Mouse (Mus musculus) heart, embryonic 13.5 days (tissue): ENCODE data around the gene Mcm7. TPM values are rescaled to one million over a fixed set of nuclear protein-coding genes. Genes with fewer than 3 reads are reported as not detected.
A peak's percentile ranks its signal among the peaks of the same experiment; 100 is the strongest.

Experiments used
- ATAC-seq: fragments of 200-750 bp; cut with Nextera tagmentation; 2 replicates; pipeline ENCODE4 v1.8.0; 2017; ENCODE audit warnings: moderate TSS enrichment; ENCODE audit not compliant: insufficient number of reproducible peaks, low FRiP score, low TSS enrichment; ENCODE audit errors: extremely low read depth
- H3K27ac ChIP-seq: fragments of 300-500 bp; sonication (generic); replicated peaks from 2 replicates; pipeline ENCODE4 v1.5.1; 2015; ENCODE audit warnings: moderate library complexity, mild to moderate bottlenecking, inconsistent platforms
- H3K27me3 ChIP-seq: fragments of 300-500 bp; sonication (generic); replicated peaks from 2 replicates; pipeline ENCODE4 v1.6.1; 2015; ENCODE audit warnings: mild to moderate bottlenecking, inconsistent platforms
- H3K36me3 ChIP-seq: fragments of 300-500 bp; sonication (generic); 2 replicates; pipeline ENCODE4 v1.6.1; 2015; ENCODE audit warnings: mild to moderate bottlenecking, inconsistent platforms
- H3K4me1 ChIP-seq: fragments of 300-500 bp; sonication (generic); 2 replicates; pipeline ENCODE4 v1.6.1; 2015; ENCODE audit warnings: inconsistent platforms
- H3K4me2 ChIP-seq: fragments of 300-500 bp; sonication (generic); 2 replicates; pipeline ENCODE4 v1.6.1; 2015; ENCODE audit warnings: inconsistent platforms, mild to moderate bottlenecking, moderate library complexity
- H3K4me3 ChIP-seq: fragments of 300-500 bp; sonication (generic); 2 replicates; pipeline ENCODE4 v1.5.1; 2015; ENCODE audit warnings: moderate library complexity, mild to moderate bottlenecking, inconsistent platforms
- H3K9ac ChIP-seq: fragments of 300-500 bp; sonication (generic); 2 replicates; pipeline ENCODE4 v1.6.1; 2015; ENCODE audit warnings: inconsistent platforms, mild to moderate bottlenecking, moderate library complexity
- H3K9me3 ChIP-seq: fragments of 300-500 bp; sonication (generic); 2 replicates; pipeline ENCODE4 v1.6.1; 2016; ENCODE audit warnings: inconsistent platforms
- WGBS: fragments of 180-500 bp; shearing (Covaris S2); methylation state at CpG from one replicate; pipeline ENCODE4 v1.1.7; 2015; ENCODE audit warnings: mixed read lengths; 5-methylcytosine and 5-hydroxymethylcytosine counted together
- polyA plus RNA-seq: library from polyadenylated mRNA; unstranded; fragments of >200 nt; fragmentation: Nextera tagmentation; extraction: Ambion mirVana; gene quantifications from 2 replicates; pipeline ENCODE4 v1.2.1, GENCODE M21; 2015

Gene Mcm7
- polyA plus RNA-seq, 1 experiment from 2014 or later: 123 TPM

GRCm38 (mm10) chr5:138187661-138188306 is 15.6 kb upstream of the Mcm7 start:
- H3K9me3 ChIP-seq: no peaks in the 10 kb centered on the region
- peaks cover 20% of the 10 kb centered on the region for H3K4me1 ChIP-seq
- WGBS: under 1% methylated on average over 10 of the region's 10 CpGs
- H3K4me2 ChIP-seq: peak overlapping the region; percentile 77
- ATAC-seq: peak; percentile 70
- peak overlapping the region; percentile 72 for H3K4me3 ChIP-seq
- H3K27me3 ChIP-seq: no peaks in the 10 kb centered on the region
- H3K27ac ChIP-seq: peak overlapping the region; percentile 74
- peaks cover 49% of the 10 kb centered on the region for H3K36me3 ChIP-seq
- peak overlapping the region; percentile 91 for H3K9ac ChIP-seq

GRCm38 (mm10) chr5:138186950-138187638 is 14.9 kb upstream of the Mcm7 start, which contains the start of the genes Taf6 and Cnpy4:
Gene Taf6, minus strand, starts transcription at chr5:138187451.
Gene Cnpy4, plus strand, starts transcription at chr5:138187485.
- Histone ChIP-seq H3K9ac (peak within 1 kb of the TSS; percentile 91), H3K36me3 (peaks cover 49% of the 10 kb centered on the region), H3K4me2 (peak within 1 kb of the TSS; percentile 77), H3K9me3 (no peaks in the 10 kb centered on the region), H3K27ac (peak within 1 kb of the TSS; percentile 74), H3K27me3 (no peaks in the 10 kb centered on the region), H3K4me3 (peak within 1 kb of the TSS; percentile 72), H3K4me1 (peaks cover 20% of the 10 kb centered on the region)
- peak; percentile 69 for ATAC-seq
- under 1% methylated on average over 31 of the region's 31 CpGs for WGBS

- H3K9me3 ChIP-seq: no peaks in the 10 kb centered on the region
- no peak for ATAC-seq
- peak overlapping the region; percentile 73; the same call in 1 of the 2 replicates for H3K4me3 ChIP-seq
- no peak overlapping the region for H3K27ac ChIP-seq
- no peak overlapping the region for H3K9ac ChIP-seq
- peaks cover 27% of the 10 kb centered on the region for H3K4me1 ChIP-seq
- H3K4me2 ChIP-seq: peak overlapping the region; percentile 90
- H3K27me3 ChIP-seq: no peaks in the 10 kb centered on the region
- WGBS: 75% methylated on average over 3 of the region's 3 CpGs
- peaks cover 68% of the 10 kb centered on the region for H3K36me3 ChIP-seq
These were observed 995 bp upstream of the Mcm7 start for GRCm38 (mm10) chr5:138173217-138173616.

DNA sequence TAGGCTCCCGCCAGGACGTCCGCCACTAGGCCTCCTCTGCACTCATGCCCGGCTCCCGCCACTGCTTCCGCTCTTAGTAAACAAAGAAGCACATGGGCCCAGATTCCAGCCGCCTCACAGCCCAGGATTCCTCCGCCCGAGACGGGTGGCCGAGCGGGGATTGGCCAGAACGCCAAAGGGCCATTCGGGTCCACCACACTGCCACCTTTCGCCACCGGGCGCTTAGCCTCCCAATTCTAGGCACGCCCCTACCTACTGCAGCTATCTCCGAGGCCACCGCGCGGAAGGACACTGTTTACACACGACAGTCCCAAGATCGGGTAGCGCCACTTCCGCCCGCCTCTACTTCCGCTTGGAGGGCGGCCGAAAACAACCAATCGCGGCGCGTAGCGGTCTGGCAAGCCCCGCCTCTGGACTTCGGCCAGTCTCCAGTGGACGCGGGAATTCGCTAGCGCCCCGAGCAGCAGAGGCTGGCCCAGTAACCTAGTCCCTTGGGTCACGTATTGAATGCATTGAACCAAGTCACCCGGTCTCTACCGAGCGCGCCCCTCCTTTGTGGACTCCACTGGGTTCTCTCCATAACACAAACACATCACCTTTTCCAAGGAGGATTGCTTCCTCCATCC is 1.2 kb downstream of the Mcm7 start:
- peak overlapping the region; percentile 90 for H3K4me2 ChIP-seq
- ATAC-seq: peak; percentile 79
- under 1% methylated on average over 47 of the region's 47 CpGs for WGBS
- H3K27ac ChIP-seq: peak overlapping the region; percentile 95
- peak overlapping the region; percentile 73 for H3K4me3 ChIP-seq
- H3K9me3 ChIP-seq: no peaks in the 10 kb centered on the region
- H3K9ac ChIP-seq: peak overlapping the region; percentile 88
- peaks cover 27% of the 10 kb centered on the region for H3K4me1 ChIP-seq
- no peaks in the 10 kb centered on the region for H3K27me3 ChIP-seq
- H3K36me3 ChIP-seq: peaks cover 68% of the 10 kb centered on the region

- Histone ChIP-seq H3K9me3 (no peaks in the 10 kb centered on the region), H3K4me1 (peaks cover 29% of the 10 kb centered on the region), H3K4me2 (no peak overlapping the region), H3K9ac (no peak overlapping the region), H3K36me3 (peaks cover 78% of the 10 kb centered on the region), H3K27me3 (no peaks in the 10 kb centered on the region), H3K4me3 (no peak overlapping the region), H3K27ac (no peak overlapping the region)
- WGBS: 73% methylated on average over 8 of the region's 8 CpGs
- ATAC-seq: no peak
These were observed 6.6 kb downstream of the Mcm7 start for GRCm38 (mm10) chr5:138165594-138165993.

GRCm38 (mm10) chr5:138163610-138164009 is 8.6 kb downstream of the Mcm7 start:
- no peak overlapping the region for H3K4me3 ChIP-seq
- no peak for ATAC-seq
- peaks cover 21% of the 10 kb centered on the region for H3K4me1 ChIP-seq
- no peak overlapping the region for H3K27ac ChIP-seq
- WGBS: 75% methylated on average over 10 of the region's 10 CpGs
- no peaks in the 10 kb centered on the region for H3K9me3 ChIP-seq
- peaks cover 66% of the 10 kb centered on the region for H3K36me3 ChIP-seq
- H3K4me2 ChIP-seq: no peak overlapping the region
- no peaks in the 10 kb centered on the region for H3K27me3 ChIP-seq
- no peak overlapping the region for H3K9ac ChIP-seq

DNA sequence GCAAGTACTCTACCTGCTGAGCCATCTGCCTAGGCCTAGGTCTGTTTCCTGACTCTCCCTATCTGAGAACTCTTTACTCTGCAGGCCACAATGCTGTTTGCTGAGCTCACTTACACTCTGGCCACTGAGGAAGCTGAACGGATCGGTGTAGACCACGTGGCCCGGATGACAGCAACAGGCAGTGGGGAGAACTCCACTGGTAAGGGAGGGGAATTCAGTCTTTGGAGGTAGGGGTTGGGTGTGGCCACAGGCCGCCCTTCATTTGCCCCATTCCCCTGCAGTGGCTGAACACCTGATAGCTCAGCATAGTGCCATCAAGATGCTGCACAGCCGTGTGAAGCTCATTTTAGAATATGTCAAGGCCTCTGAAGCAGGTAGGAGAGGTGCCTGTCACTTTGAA is 9.2 kb downstream of the Mcm7 start:
- no peak overlapping the region for H3K4me3 ChIP-seq
- H3K9ac ChIP-seq: no peak overlapping the region
- H3K4me2 ChIP-seq: no peak overlapping the region
- peaks cover 21% of the 10 kb centered on the region for H3K4me1 ChIP-seq
- WGBS: 67% methylated on average over 6 of the region's 6 CpGs
- no peaks in the 10 kb centered on the region for H3K27me3 ChIP-seq
- peaks cover 60% of the 10 kb centered on the region for H3K36me3 ChIP-seq
- no peak overlapping the region for H3K27ac ChIP-seq
- no peak for ATAC-seq
- no peaks in the 10 kb centered on the region for H3K9me3 ChIP-seq

- H3K9me3 ChIP-seq: no peaks in the 10 kb centered on the region
- H3K4me2 ChIP-seq: peak within 1 kb of the TSS; percentile 87
- WGBS: 1% methylated on average over 42 of the region's 42 CpGs
- no peaks in the 10 kb centered on the region for H3K27me3 ChIP-seq
- peak within 1 kb of the TSS; percentile 79 for H3K27ac ChIP-seq
- H3K36me3 ChIP-seq: peaks cover 40% of the 10 kb centered on the region
- ATAC-seq: peak; percentile 87
- peak within 1 kb of the TSS; percentile 89 for H3K4me3 ChIP-seq
- H3K4me1 ChIP-seq: peaks cover 21% of the 10 kb centered on the region
- peak within 1 kb of the TSS; percentile 95 for H3K9ac ChIP-seq
These were observed 11.2 kb downstream of the Mcm7 start, which contains the start of gene Cops6 for GRCm38 (mm10) chr5:138160842-138161665. Gene Cops6, plus strand, starts transcription at chr5:138161071.

DNA sequence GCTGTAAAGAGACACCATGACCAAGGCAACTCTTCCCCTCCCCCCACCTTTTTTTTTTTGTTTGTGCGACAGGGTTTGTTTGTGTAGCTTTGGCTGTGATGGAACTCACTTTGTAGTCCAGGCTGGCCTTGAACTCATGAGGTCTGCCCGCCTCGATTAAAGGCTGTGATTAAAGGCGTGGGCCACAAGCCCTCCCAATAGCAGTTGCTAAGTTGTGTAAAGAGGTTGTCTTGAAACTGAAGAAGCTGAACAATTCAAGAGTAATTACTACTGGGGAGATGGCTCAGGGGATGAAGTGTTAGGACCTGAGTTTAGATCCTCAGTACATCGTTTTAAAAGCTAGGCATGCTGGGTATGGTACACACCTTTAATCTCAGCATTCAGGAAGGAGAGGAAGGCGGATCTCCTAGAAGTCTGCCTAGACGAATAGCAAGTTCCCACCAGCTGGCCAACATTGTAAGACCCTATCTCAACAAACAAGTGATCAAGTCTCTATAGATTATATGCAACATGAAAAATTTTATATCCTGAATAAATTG is 11.9 kb downstream of the Mcm7 start:
- Histone ChIP-seq H3K27me3 (no peaks in the 10 kb centered on the region), H3K4me3 (peak overlapping the region; percentile 89), H3K4me1 (peaks cover 23% of the 10 kb centered on the region), H3K4me2 (peak overlapping the region; percentile 87), H3K9me3 (no peaks in the 10 kb centered on the region), H3K27ac (peak overlapping the region; percentile 65), H3K36me3 (peaks cover 32% of the 10 kb centered on the region), H3K9ac (peak overlapping the region; percentile 95)
- no peak for ATAC-seq
- WGBS: 61% methylated on average over 7 of the region's 7 CpGs

DNA sequence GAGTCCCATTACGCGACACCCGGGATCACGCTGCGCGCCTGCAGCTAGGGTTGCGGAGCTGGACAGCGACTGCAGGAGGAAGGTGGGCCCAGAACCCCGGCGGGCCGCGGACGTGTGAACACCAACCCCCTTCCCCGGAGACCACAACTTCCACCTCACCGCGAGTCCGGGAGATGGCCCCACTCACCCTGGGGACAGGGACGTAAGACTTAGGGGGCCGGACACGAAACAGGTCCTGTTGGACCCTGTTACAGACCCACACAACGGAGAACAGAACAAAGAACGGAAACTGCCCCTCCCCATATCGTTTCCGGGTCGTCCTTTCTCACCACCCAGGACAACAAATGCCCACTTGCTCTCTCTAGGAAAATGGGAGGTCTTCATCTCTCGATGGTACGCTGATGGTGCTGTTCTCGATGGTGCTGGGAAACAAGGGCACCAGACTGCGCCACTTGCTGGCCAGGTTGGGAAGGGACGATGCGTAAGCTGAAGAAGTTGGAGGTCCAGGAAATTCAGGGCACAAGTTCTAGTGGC is 16.7 kb downstream of the Mcm7 start, which contains the start of gene Zfp113:
Zfp113 (minus strand) TSS at position 302 of the 534 bp plus-strand sequence.
- Histone ChIP-seq H3K4me3 (peak within 1 kb of the TSS; percentile 80), H3K9ac (peak within 1 kb of the TSS; percentile 90), H3K27me3 (no peaks in the 10 kb centered on the region), H3K9me3 (no peaks in the 10 kb centered on the region), H3K4me1 (peaks cover 14% of the 10 kb centered on the region), H3K4me2 (peak within 1 kb of the TSS; percentile 87), H3K36me3 (peaks cover 27% of the 10 kb centered on the region), H3K27ac (peak within 1 kb of the TSS; percentile 92)
- peak; percentile 84 for ATAC-seq
- under 1% methylated on average over 31 of the region's 31 CpGs for WGBS
